11 mouse cellular contexts compared by ENCODE assay signal in genomic region chr2:166012145-166012544, GRCm38 (mm10). TPM values are rescaled to one million over a fixed set of nuclear protein-coding genes. Genes with fewer than 3 reads are reported as not detected.
DNase-seq lines count a peak whose midpoint lies in the region; ATAC-seq and TF ChIP-seq lines count a peak whose summit lies in the region.
"Had no signal": no experiment of that assay in that cellular context is flagged by ENCODE, and none has a peak within 500 bp of the region (broad histone marks: within the 10 kb centered on the region; RNA-seq: fewer than 3 reads in every experiment).

No protein-coding gene starts in this region.

- intact Hi-C loops in heart, postnatal 36 days (cut with DNase I) = no loop called here

- 22% methylated on average over 2 of the region's 2 CpGs for WGBS in heart, embryonic 12.5 days
- 3% methylated on average over 2 of the region's 2 CpGs for WGBS in spleen, adult 2 months
- 16% methylated on average over 2 of the region's 2 CpGs for WGBS in liver, embryonic 12.5 days (ENCODE audit: insufficient replicate concordance)
- WGBS in stomach, embryonic 16.5 days = 43% methylated on average over 2 of the region's 2 CpGs

- H3K4me2 ChIP-seq in heart, embryonic 12.5 days = peak overlapping the region; percentile 47
- peak overlapping the region; percentile 14 for H3K4me2 ChIP-seq in liver, embryonic 12.5 days
- peak overlapping the region; percentile 21; the same call in 1 of the 2 replicates for H3K4me2 ChIP-seq in stomach, embryonic 16.5 days (ENCODE audit: low read depth, low read length)

- H3K36me3 ChIP-seq in heart, embryonic 12.5 days = no peaks in the 10 kb centered on the region
- no peaks in the 10 kb centered on the region for H3K36me3 ChIP-seq in spleen, adult 2 months (ENCODE audit: control insufficient read depth, insufficient read depth, low read length)
- H3K36me3 ChIP-seq in liver, embryonic 12.5 days = no peaks in the 10 kb centered on the region
- H3K36me3 ChIP-seq in stomach, embryonic 16.5 days (ENCODE audit: control insufficient read depth, insufficient read depth, low read length) = no peaks in the 10 kb centered on the region

- TF ChIP-seq POLR2A in spleen, adult 2 months (IDR thresholded peaks at IDR 0.05; ENCODE audit: low read depth, low read length) = no peak

- DNase-seq in heart, postnatal 36 days = no peak
- DNase-seq in spleen, adult 2 months (ENCODE audit: low read depth in 1 of 2, low spot score in 2 of 2) = peak in 1 of 2 experiments; percentile 45
- no peak for DNase-seq in spleen, adult 18-20 months
- DNase-seq in frontal cortex, postnatal 10 days (ENCODE audit: low spot score in 2 of 2) = no peak
- DNase-seq in kidney, postnatal 14 days = no peak
- DNase-seq: adrenal gland, postnatal 10 days; kidney, adult 18-20 months had no signal

- TF ChIP-seq CTCF in spleen, adult 2 months (IDR thresholded peaks at IDR 0.05; ENCODE audit: extremely low read depth, insufficient read depth, insufficient read length, insufficient replicate concordance) = no peak

- peak overlapping the region; percentile 88 for H3K27ac ChIP-seq in heart, embryonic 12.5 days (ENCODE audit: poor library complexity, severe bottlenecking)
- H3K27ac ChIP-seq in spleen, adult 2 months (ENCODE audit: insufficient read depth, low read length) = peak overlapping the region; percentile 70
- H3K27ac ChIP-seq in liver, embryonic 12.5 days = no peak overlapping the region
- H3K27ac ChIP-seq in stomach, embryonic 16.5 days (ENCODE audit: low read length) = peak overlapping the region; percentile 62

- no peaks in the 10 kb centered on the region for H3K9me3 ChIP-seq in heart, embryonic 12.5 days (replicated peaks)
- H3K9me3 ChIP-seq in liver, embryonic 12.5 days (replicated peaks) = no peaks in the 10 kb centered on the region
- H3K9me3 ChIP-seq in stomach, embryonic 16.5 days (replicated peaks; ENCODE audit: control insufficient read depth, low read length) = no peaks in the 10 kb centered on the region

- no peaks in the 10 kb centered on the region for H3K27me3 ChIP-seq in heart, embryonic 12.5 days (replicated peaks)
- H3K27me3 ChIP-seq in spleen, adult 2 months (ENCODE audit: control insufficient read depth, insufficient read depth, low read length) = no peaks in the 10 kb centered on the region
- peaks cover 13% of the 10 kb centered on the region; the same call in 1 of the 2 replicates for H3K27me3 ChIP-seq in liver, embryonic 12.5 days (replicated peaks)
- no peaks in the 10 kb centered on the region for H3K27me3 ChIP-seq in stomach, embryonic 16.5 days (ENCODE audit: control insufficient read depth, insufficient read depth, low read length)

- no peak overlapping the region; the same call in 1 of the 2 replicates for H3K9ac ChIP-seq in heart, embryonic 12.5 days
- no peak overlapping the region for H3K9ac ChIP-seq in liver, embryonic 12.5 days
- H3K9ac ChIP-seq in stomach, embryonic 16.5 days (ENCODE audit: low read length) = peak overlapping the region; percentile 43; the same call in 1 of the 2 replicates

- no peak overlapping the region for H3K4me3 ChIP-seq in heart, embryonic 12.5 days
- H3K4me3 ChIP-seq in spleen, adult 2 months (ENCODE audit: extremely low read depth, insufficient read depth, insufficient read length) = 0 out of 2 replicates have a peak overlapping the region, but pooled peaks have one; percentile 12
- H3K4me3 ChIP-seq in liver, embryonic 12.5 days = no peak overlapping the region
- no peak overlapping the region for H3K4me3 ChIP-seq in stomach, embryonic 16.5 days (replicated peaks; ENCODE audit: low read length)

- peaks cover 46% of the 10 kb centered on the region for H3K4me1 ChIP-seq in heart, embryonic 12.5 days (replicated peaks)
- peaks cover 24% of the 10 kb centered on the region for H3K4me1 ChIP-seq in spleen, adult 2 months (ENCODE audit: control insufficient read depth, insufficient read depth, insufficient read length)
- peaks cover 34% of the 10 kb centered on the region for H3K4me1 ChIP-seq in liver, embryonic 12.5 days
- peaks cover 37% of the 10 kb centered on the region for H3K4me1 ChIP-seq in stomach, embryonic 16.5 days (ENCODE audit: control insufficient read depth, insufficient read depth, low read length)

- no peak for ATAC-seq in heart, embryonic 12.5 days (ENCODE audit: insufficient number of reproducible peaks, low FRiP score)
- ATAC-seq in liver, embryonic 12.5 days = no peak
- no peak for ATAC-seq in stomach, embryonic 16.5 days (ENCODE audit: insufficient read depth, low FRiP score)
- ATAC-seq: forebrain, embryonic 14.5 days had no signal

RNA-seq across cellular contexts. Expression of gene Ncoa3, which starts 19.7 kb away (rescaled TPM):
- polyA plus RNA-seq in heart, embryonic 12.5 days (2016; fragmentation: Nextera tagmentation; extraction: Ambion mirVana) = 16.4 and 17.4 TPM in 2 replicates
- total RNA-seq in heart, postnatal 36 days (2021) = 10 to 100 TPM; 23.0 to 27.1 TPM
- 48.4 and 67.9 TPM in 2 replicates for polyA plus RNA-seq in spleen, adult 2 months (2012; rRNA removed)
- 8.1 and 8.3 TPM in 2 replicates for polyA plus RNA-seq in liver, embryonic 12.5 days (2016; fragmentation: Nextera tagmentation; extraction: Ambion mirVana)
- 15.7 and 15.9 TPM in 2 replicates for polyA plus RNA-seq in stomach, embryonic 16.5 days (2015; fragmentation: Nextera tagmentation; extraction: Ambion mirVana)
